Mouse (Mus musculus) liver, embryonic 11.5 days (tissue): ENCODE data around the gene Olfr718-ps1. TPM values are rescaled to one million over a fixed set of nuclear protein-coding genes. Genes with fewer than 3 reads are reported as not detected.
"Not testable (repeated sequence)": the region's sequence is repeated elsewhere in the genome, so short reads cannot be mapped to it uniquely, and the experiment has no call there.

Experiments used
- ATAC-seq: fragments of 200-750 bp; cut with Nextera tagmentation; replicated peaks from 2 replicates; pipeline ENCODE4 v1.8.0; 2017; ENCODE audit warnings: moderate number of reproducible peaks, mild to moderate bottlenecking, moderate TSS enrichment, moderate library complexity; ENCODE audit not compliant: low FRiP score
- DNase-seq: peaks from one replicate; pipeline ENCODE4 v3.0.0-alpha.2; 2017; ENCODE audit warnings: low spot score
- H3K27ac ChIP-seq: fragments of 300-500 bp; sonication (generic); 2 replicates; pipeline ENCODE4 v1.5.1; 2014; ENCODE audit warnings: mild to moderate bottlenecking, low read depth, low read length, control low read depth
- H3K27me3 ChIP-seq: fragments of 300-500 bp; sonication (generic); replicated peaks from 2 replicates; pipeline ENCODE4 v1.6.1; 2014; ENCODE audit warnings: low read length, mixed read lengths; ENCODE audit not compliant: control insufficient read depth, insufficient read depth
- H3K36me3 ChIP-seq: fragments of 300-500 bp; sonication (generic); 2 replicates; pipeline ENCODE4 v1.6.1; 2014; ENCODE audit warnings: mild to moderate bottlenecking, low read length, moderate library complexity, mixed read lengths; ENCODE audit not compliant: control insufficient read depth, insufficient read depth
- H3K4me1 ChIP-seq: fragments of 300-500 bp; sonication (generic); replicated peaks from 2 replicates; pipeline ENCODE4 v1.6.1; 2014; ENCODE audit warnings: low read length, mixed read lengths; ENCODE audit not compliant: control insufficient read depth, insufficient read depth
- H3K4me2 ChIP-seq: fragments of 300-500 bp; sonication (generic); 2 replicates; pipeline ENCODE4 v1.6.1; 2014; ENCODE audit warnings: mild to moderate bottlenecking, control low read depth, moderate library complexity
- H3K4me3 ChIP-seq: fragments of 300-500 bp; sonication (generic); 2 replicates; pipeline ENCODE4 v1.5.1; 2014; ENCODE audit warnings: low read depth, low read length, control low read depth
- H3K9ac ChIP-seq: fragments of 300-500 bp; sonication (generic); 2 replicates; pipeline ENCODE4 v1.6.1; 2014; ENCODE audit warnings: low read depth, low read length, control low read depth
- H3K9me3 ChIP-seq: fragments of 300-500 bp; sonication (generic); 2 replicates; pipeline ENCODE4 v1.6.1; 2016; ENCODE audit warnings: low read length, inconsistent platforms, mixed read lengths; ENCODE audit not compliant: control insufficient read depth
- WGBS: fragments of 180-500 bp; shearing (Covaris S2); extraction: QIAGEN DNeasy Blood & Tissue Kit; methylation state at CpG from one replicate; pipeline ENCODE4 v1.1.7; 2014; 5-methylcytosine and 5-hydroxymethylcytosine counted together
- polyA plus RNA-seq: library from polyadenylated mRNA; unstranded; fragments of >200 nt; fragmentation: Nextera tagmentation; extraction: Ambion mirVana; gene quantifications from 2 replicates; pipeline ENCODE4 v1.2.1, GENCODE M21; 2014

Olfr718-ps1 gene
- polyA plus RNA-seq, 1 experiment from 2014 or later: not detected

DNA sequence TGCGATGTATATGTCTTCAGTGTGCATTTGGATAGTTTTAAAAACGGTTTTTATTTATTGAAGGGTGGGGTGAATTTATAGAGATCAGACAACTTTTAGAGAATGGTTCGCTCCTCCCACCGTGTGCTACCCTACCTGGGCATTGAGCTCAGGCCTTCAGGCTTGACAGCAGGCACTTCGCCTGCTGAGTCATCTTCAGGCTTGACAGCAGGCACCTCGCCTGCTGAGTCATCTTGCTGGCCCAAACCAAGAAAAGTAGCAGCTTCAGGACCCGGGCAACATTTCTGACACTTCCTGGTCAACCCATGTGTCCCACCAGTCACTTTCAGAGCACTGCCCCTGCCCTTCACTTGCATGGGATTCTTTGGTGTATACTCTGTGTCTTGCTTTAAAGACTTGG, 12.3 kb downstream of the Olfr718-ps1 start:
- no peak overlapping the region for H3K4me2 ChIP-seq
- H3K27ac ChIP-seq: no peak overlapping the region
- no peak for DNase-seq
- no peaks in the 10 kb centered on the region for H3K36me3 ChIP-seq
- ATAC-seq: no peak
- peaks cover 5% of the 10 kb centered on the region; the same call in 1 of the 2 replicates for H3K9me3 ChIP-seq
- H3K9ac ChIP-seq: no peak overlapping the region
- H3K4me3 ChIP-seq: no peak overlapping the region
- peaks cover 5% of the 10 kb centered on the region; the same call in 1 of the 2 replicates for H3K4me1 ChIP-seq
- no peaks in the 10 kb centered on the region; the same call in 1 of the 2 replicates for H3K27me3 ChIP-seq
- 66% methylated on average over 7 of the region's 7 CpGs for WGBS

DNA sequence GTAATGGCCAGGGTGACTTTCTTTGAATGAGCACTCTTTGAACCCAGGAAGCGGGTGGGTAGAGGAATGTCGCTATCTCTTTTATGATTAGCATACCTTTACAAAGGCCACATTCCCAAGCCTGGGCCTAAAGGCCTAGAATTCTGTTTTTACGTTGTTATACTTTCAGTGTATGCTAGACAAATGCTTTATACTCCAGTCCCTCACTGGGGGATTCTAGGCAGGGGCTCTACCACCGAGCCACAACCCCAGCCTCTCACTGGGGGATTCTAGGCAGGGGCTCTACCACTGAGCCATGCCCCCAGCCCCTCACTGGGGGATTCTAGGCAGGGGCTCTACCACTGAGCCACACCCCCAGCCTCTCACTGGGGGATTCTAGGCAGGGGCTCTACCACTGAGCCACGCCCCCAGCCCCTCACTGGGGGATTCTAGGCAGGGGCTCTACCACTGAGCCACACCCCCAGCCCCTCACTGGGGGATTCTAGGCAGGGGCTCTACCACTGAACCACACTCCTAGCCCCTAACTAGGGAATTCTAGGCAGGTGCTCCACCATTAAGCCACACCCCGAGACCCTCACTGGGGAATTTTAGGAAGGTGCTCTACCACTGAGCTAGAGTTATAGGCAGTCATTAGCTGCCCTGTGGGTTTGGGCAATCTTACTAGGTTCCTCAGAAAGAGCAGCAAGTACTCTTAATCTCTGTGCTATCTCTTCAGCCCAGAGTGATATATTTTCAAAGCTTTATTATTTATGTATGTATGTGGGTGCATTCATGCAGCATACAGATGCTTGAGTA, 13.0 kb downstream of the Olfr718-ps1 start:
- not testable (repeated sequence) for H3K27ac ChIP-seq, H3K27me3 ChIP-seq, ATAC-seq, DNase-seq, H3K4me2 ChIP-seq, H3K36me3 ChIP-seq, H3K4me3 ChIP-seq, H3K9ac ChIP-seq, H3K4me1 ChIP-seq, H3K9me3 ChIP-seq
- WGBS: 73% methylated on average over 3 of the region's 6 CpGs

DNA sequence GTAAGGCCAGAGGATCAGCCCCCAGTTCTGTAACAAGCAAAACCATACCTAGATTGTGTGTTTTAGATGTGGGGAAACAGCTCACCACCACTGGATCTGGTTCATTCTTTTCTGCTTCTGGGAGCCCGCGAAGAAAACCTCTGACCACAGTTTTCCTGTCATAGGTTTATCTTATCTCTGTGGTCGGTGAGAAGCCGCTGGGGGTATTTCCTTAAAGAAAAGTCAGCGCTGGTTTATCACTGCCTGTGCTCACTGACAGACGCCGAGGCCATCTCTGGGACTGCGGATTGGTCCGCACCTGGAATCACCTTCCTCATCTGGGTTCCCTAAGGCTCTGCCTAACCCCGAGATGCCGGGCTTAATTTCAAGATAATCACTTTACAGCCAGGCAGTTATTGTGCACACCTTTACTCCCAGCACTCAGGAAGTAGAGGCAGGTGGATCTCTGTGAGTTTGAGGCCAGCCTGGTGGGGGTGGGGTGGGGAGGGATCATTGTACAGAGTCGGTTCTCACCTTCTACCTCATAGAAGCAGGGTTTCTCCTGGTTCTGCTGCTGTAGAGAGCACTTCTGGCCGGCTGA, 14.4 kb downstream of the Olfr718-ps1 start:
- Histone ChIP-seq H3K27me3 (peaks cover 8% of the 10 kb centered on the region; the same call in 1 of the 2 replicates), H3K4me3 (no peak overlapping the region), H3K27ac (no peak overlapping the region), H3K9ac (no peak overlapping the region), H3K36me3 (no peaks in the 10 kb centered on the region), H3K4me2 (no peak overlapping the region), H3K4me1 (peaks cover 5% of the 10 kb centered on the region; the same call in 1 of the 2 replicates), H3K9me3 (peaks cover 7% of the 10 kb centered on the region; the same call in 1 of the 2 replicates)
- WGBS: 30% methylated on average over 13 of the region's 13 CpGs
- ATAC-seq (no peak), DNase-seq (no peak)

DNA sequence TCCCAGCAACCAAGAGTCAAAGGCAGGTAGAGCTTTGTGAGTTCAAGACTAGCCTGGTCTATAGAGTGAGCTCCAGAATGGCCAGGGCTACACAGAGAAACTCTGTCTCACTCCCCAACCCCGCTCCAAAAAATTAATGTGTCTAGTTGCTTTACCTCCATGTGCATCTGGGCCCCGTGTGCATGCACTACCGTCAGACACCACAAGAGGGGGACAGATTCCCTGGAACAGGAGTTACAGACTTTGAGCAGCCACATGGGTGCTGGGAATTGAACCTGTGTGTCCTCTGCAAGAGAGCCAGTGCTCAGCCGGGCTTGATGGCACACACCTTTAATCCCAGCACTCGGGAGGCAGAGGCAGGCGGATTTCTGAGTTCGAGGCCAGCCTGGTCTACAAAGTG, 17.0 kb downstream of the Olfr718-ps1 start:
- 86% methylated on average over 7 of the region's 7 CpGs for WGBS
- DNase-seq: peak; percentile 39
- Histone ChIP-seq H3K9me3 (peaks cover 7% of the 10 kb centered on the region; the same call in 1 of the 2 replicates), H3K4me2 (no peak overlapping the region), H3K27ac (no peak overlapping the region), H3K9ac (no peak overlapping the region), H3K27me3 (peaks cover 8% of the 10 kb centered on the region), H3K36me3 (no peaks in the 10 kb centered on the region), H3K4me3 (no peak overlapping the region), H3K4me1 (peaks cover 5% of the 10 kb centered on the region; the same call in 1 of the 2 replicates)
- no peak for ATAC-seq

DNA sequence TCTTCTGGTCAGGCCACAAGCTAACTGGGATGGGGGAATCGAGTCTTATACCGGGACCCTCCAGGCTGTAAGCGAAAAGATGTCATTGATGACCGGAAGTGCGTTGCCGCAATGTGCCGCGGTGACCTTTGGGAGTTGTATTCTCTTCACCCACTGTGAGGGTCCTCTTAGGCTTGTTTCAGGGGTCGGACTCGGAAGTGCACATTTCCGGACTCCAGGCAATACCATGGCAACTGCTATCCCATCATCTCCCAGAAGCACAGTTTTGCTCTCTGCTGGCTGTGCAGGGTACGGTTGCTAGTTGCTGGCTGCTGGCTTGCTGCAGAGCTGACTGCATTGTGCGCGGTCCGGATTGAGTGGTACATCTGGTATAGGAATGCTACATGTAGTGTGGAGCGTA, 18.3 kb downstream of the Olfr718-ps1 start:
- H3K4me1 ChIP-seq: peaks cover 5% of the 10 kb centered on the region; the same call in 1 of the 2 replicates
- no peak for DNase-seq
- 92% methylated on average over 16 of the region's 16 CpGs for WGBS

DNA sequence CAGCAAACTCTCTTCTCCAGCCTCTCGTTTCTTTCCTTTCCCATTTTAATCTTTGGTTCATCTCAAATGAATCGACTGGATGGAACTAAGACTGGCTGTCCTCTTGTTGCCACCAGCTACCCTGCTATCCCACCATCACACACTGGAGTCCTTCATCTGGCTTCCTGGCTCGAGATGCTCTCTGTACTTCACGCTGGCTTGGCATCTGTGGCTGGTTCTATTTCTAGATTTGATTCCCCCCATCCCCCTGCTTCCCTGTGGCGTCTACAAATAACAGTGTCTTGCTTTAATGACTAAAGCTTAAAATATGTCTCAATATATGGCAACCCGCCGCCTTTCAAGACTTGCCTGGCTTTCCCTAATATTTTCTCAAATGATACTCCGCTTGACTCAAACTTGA, 19.5 kb downstream of the Olfr718-ps1 start:
- ATAC-seq: no peak
- 76% methylated on average over 8 of the region's 8 CpGs for WGBS
- Histone ChIP-seq H3K9me3 (peaks cover 7% of the 10 kb centered on the region; the same call in 1 of the 2 replicates), H3K4me1 (peaks cover 3% of the 10 kb centered on the region; the same call in 1 of the 2 replicates), H3K36me3 (no peaks in the 10 kb centered on the region), H3K4me2 (no peak overlapping the region), H3K4me3 (no peak overlapping the region), H3K27me3 (peaks cover 12% of the 10 kb centered on the region), H3K27ac (no peak overlapping the region), H3K9ac (no peak overlapping the region)
- no peak for DNase-seq

More for the DNA sequence above, 18.3 kb downstream of the Olfr718-ps1 start:
- H3K9ac ChIP-seq: no peak overlapping the region
- H3K4me2 ChIP-seq: no peak overlapping the region
- no peak overlapping the region for H3K4me3 ChIP-seq
- H3K36me3 ChIP-seq: no peaks in the 10 kb centered on the region
- peaks cover 7% of the 10 kb centered on the region; the same call in 1 of the 2 replicates for H3K9me3 ChIP-seq
- no peak for ATAC-seq
- no peak overlapping the region for H3K27ac ChIP-seq
- peaks cover 10% of the 10 kb centered on the region for H3K27me3 ChIP-seq

DNA sequence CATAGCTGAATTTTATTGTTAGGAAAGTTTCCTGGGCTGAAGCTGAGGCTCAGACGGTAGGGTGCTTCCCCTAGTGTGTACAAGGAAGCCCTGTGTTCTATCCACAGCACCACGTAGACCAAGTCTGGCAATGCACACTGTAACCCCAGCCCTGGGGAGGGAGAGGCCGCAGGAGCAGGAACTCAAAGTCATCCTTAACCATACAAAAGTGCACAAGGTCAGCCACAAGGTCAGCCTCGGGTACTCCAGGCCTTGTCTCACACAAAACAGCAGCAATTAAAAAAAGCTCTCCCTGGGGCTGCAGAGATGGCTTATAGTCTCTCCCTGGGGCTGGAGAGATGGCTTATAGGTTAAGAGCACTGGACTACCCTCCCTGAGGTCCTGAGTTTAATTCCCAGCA, 20.5 kb downstream of the Olfr718-ps1 start:
- ATAC-seq (no peak), DNase-seq (no peak)
- peaks cover 12% of the 10 kb centered on the region for H3K27me3 ChIP-seq

DNA sequence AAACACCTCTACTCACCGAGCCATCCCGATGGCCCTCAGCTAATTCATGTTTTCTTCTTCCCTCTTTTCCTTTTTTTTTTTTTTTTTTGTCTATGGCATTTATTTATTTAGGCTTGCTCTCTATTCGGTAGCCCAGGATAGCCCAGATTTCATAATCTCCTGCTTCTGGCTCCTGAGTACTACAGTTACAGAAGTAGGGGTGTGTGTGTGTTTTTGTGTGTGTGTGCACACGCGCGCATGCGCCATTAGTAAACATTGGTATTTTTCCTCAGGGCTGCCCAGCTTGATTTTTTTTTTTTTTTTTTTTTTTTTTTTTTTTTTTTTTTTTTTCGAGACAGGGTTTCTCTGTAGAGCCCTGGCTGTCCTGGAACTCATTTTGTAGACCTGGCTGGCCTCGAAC, 21.3 kb downstream of the Olfr718-ps1 start:
- Histone ChIP-seq H3K9ac (no peak overlapping the region), H3K4me1 (no peaks in the 10 kb centered on the region), H3K36me3 (no peaks in the 10 kb centered on the region), H3K27me3 (peaks cover 14% of the 10 kb centered on the region), H3K4me3 (no peak overlapping the region), H3K27ac (no peak overlapping the region), H3K4me2 (no peak overlapping the region), H3K9me3 (peaks cover 7% of the 10 kb centered on the region; the same call in 1 of the 2 replicates)
- ATAC-seq: no peak
- DNase-seq: no peak
- WGBS: 84% methylated on average over 9 of the region's 9 CpGs

More for the DNA sequence above, 20.5 kb downstream of the Olfr718-ps1 start:
- Histone ChIP-seq H3K4me2 (no peak overlapping the region), H3K4me3 (no peak overlapping the region), H3K9ac (no peak overlapping the region), H3K4me1 (no peaks in the 10 kb centered on the region), H3K27ac (no peak overlapping the region), H3K36me3 (no peaks in the 10 kb centered on the region), H3K9me3 (peaks cover 7% of the 10 kb centered on the region; the same call in 1 of the 2 replicates)
- 72% methylated on average over 4 of the region's 4 CpGs for WGBS
